Mouse (Mus musculus) lung, embryonic 14.5 days (tissue): Measurements from ENCODE around the gene Lrrfip1. TPM values are rescaled to one million over a fixed set of nuclear protein-coding genes. Genes with fewer than 3 reads are reported as not detected.

Experiments
- ATAC-seq: fragments of 200-750 bp; cut with Nextera tagmentation; 2 replicates; pipeline ENCODE4 v1.8.0; 2017; ENCODE audit warnings: mild to moderate bottlenecking, moderate TSS enrichment, moderate library complexity; ENCODE audit not compliant: insufficient read depth
- DNase-seq: peaks from one replicate; pipeline ENCODE4 v3.0.0-alpha.2; 2015
- H3K27ac ChIP-seq: fragments of 300-500 bp; sonication (generic); 2 replicates; pipeline ENCODE4 v1.5.1; 2014; ENCODE audit warnings: low read depth, mild to moderate bottlenecking, moderate library complexity
- H3K27me3 ChIP-seq: fragments of 300-500 bp; sonication (generic); 2 replicates; pipeline ENCODE4 v1.6.1; 2014; ENCODE audit warnings: low read length, control low read depth; ENCODE audit not compliant: insufficient read depth
- H3K36me3 ChIP-seq: fragments of 300-500 bp; sonication (generic); 2 replicates; pipeline ENCODE4 v1.6.1; 2014; ENCODE audit warnings: control low read depth; ENCODE audit not compliant: insufficient read depth
- H3K4me1 ChIP-seq: fragments of 300-500 bp; sonication (generic); 2 replicates; pipeline ENCODE4 v1.6.1; 2014; ENCODE audit warnings: antibody characterized with exemption, control low read depth; ENCODE audit not compliant: insufficient read depth
- H3K4me2 ChIP-seq: fragments of 300-500 bp; sonication (generic); 2 replicates; pipeline ENCODE4 v1.6.1; 2014; ENCODE audit warnings: mild to moderate bottlenecking
- H3K4me3 ChIP-seq: fragments of 300-500 bp; sonication (generic); 2 replicates; pipeline ENCODE4 v1.5.1; 2014; ENCODE audit warnings: low read depth, low read length
- H3K9ac ChIP-seq: fragments of 300-500 bp; sonication (generic); 2 replicates; pipeline ENCODE4 v1.6.1; 2014
- H3K9me3 ChIP-seq: fragments of 300-500 bp; sonication (generic); 2 replicates; pipeline ENCODE4 v1.6.1; 2016; ENCODE audit warnings: low read depth, low read length, control low read depth
- CTCF ChIP-seq: IDR thresholded peaks from 2 replicates; pipeline ENCODE4 v1.5.1; 2016; ENCODE audit warnings: antibody characterized with exemption, low read depth
- WGBS: fragments of 180-500 bp; shearing (Covaris S2); extraction: QIAGEN DNeasy Blood & Tissue Kit; methylation state at CpG from one replicate; pipeline ENCODE4 v1.1.7; 2014; 5-methylcytosine and 5-hydroxymethylcytosine counted together
- polyA plus RNA-seq: library from polyadenylated mRNA; unstranded; fragments of >200 nt; fragmentation: Nextera tagmentation; extraction: Ambion mirVana; gene quantifications from 2 replicates; pipeline ENCODE4 v1.2.1, GENCODE M21; 2014

Lrrfip1 gene
- polyA plus RNA-seq, 1 experiment from 2014 or later, result 47.1 TPM

- H3K9ac ChIP-seq, result no peak overlapping the region
- DNase-seq (peak; percentile 58), ATAC-seq (peak; percentile 65; the same call in 1 of the 2 replicates)
- no peaks in the 10 kb centered on the region for H3K27me3 ChIP-seq
- no peaks in the 10 kb centered on the region for H3K36me3 ChIP-seq
- 56% methylated on average over 9 of the region's 9 CpGs for WGBS
- H3K4me2 ChIP-seq, result no peak overlapping the region
- peak overlapping the region; percentile 21; the same call in 1 of the 2 replicates for H3K27ac ChIP-seq
- peaks cover 4% of the 10 kb centered on the region; the same call in 1 of the 2 replicates for H3K9me3 ChIP-seq
- TF ChIP-seq CTCF, result no peak
- H3K4me3 ChIP-seq, result no peak overlapping the region
- H3K4me1 ChIP-seq, result no peaks in the 10 kb centered on the region
Measured at GRCm38 (mm10) chr1:91023960-91024359, 25.4 kb downstream of the Lrrfip1 start.

- Histone ChIP-seq H3K4me1 (no peaks in the 10 kb centered on the region), H3K4me3 (no peak overlapping the region), H3K27ac (peak overlapping the region; percentile 21; the same call in 1 of the 2 replicates), H3K4me2 (no peak overlapping the region), H3K27me3 (no peaks in the 10 kb centered on the region), H3K36me3 (no peaks in the 10 kb centered on the region), H3K9ac (no peak overlapping the region), H3K9me3 (peaks cover 4% of the 10 kb centered on the region; the same call in 1 of the 2 replicates)
- WGBS, result 63% methylated on average over 3 of the region's 3 CpGs
- ATAC-seq (no peak), DNase-seq (no peak)
- TF ChIP-seq CTCF, result no peak
Measured at GRCm38 (mm10) chr1:91024464-91024863, 25.9 kb downstream of the Lrrfip1 start.

- no peak for TF ChIP-seq CTCF
- no peak overlapping the region for H3K4me2 ChIP-seq
- H3K9ac ChIP-seq, result no peak overlapping the region
- H3K36me3 ChIP-seq, result no peaks in the 10 kb centered on the region
- no peak overlapping the region for H3K4me3 ChIP-seq
- H3K27ac ChIP-seq, result no peak overlapping the region
- 78% methylated on average over 2 of the region's 2 CpGs for WGBS
- H3K27me3 ChIP-seq, result no peaks in the 10 kb centered on the region
- ATAC-seq, result no peak
- DNase-seq, result no peak
- peaks cover 4% of the 10 kb centered on the region; the same call in 1 of the 2 replicates for H3K9me3 ChIP-seq
- no peaks in the 10 kb centered on the region for H3K4me1 ChIP-seq
Measured at GRCm38 (mm10) chr1:91026945-91027344, 28.4 kb downstream of the Lrrfip1 start.

- no peak for TF ChIP-seq CTCF
- Histone ChIP-seq H3K4me3 (no peak overlapping the region), H3K9me3 (peaks cover 4% of the 10 kb centered on the region; the same call in 1 of the 2 replicates), H3K4me2 (no peak overlapping the region), H3K36me3 (no peaks in the 10 kb centered on the region), H3K4me1 (no peaks in the 10 kb centered on the region), H3K27me3 (no peaks in the 10 kb centered on the region), H3K27ac (no peak overlapping the region), H3K9ac (no peak overlapping the region)
- DNase-seq, result no peak
- WGBS, result 83% methylated on average over 1 of the region's 1 CpGs
- no peak for ATAC-seq
Measured at GRCm38 (mm10) chr1:91030383-91030782, 31.8 kb downstream of the Lrrfip1 start.

GRCm38 (mm10) chr1:91031547-91031946, 33.0 kb downstream of the Lrrfip1 start:
- H3K9me3 ChIP-seq, result peaks cover 4% of the 10 kb centered on the region; the same call in 1 of the 2 replicates
- peak; percentile 47 for DNase-seq

GRCm38 (mm10) chr1:91032393-91032971, 33.9 kb downstream of the Lrrfip1 start:
- WGBS, result 21% methylated on average over 11 of the region's 11 CpGs
- no peak for TF ChIP-seq CTCF
- ATAC-seq, result peak; percentile 24; the same call in 1 of the 2 replicates
- Histone ChIP-seq H3K36me3 (no peaks in the 10 kb centered on the region), H3K9ac (no peak overlapping the region), H3K4me3 (no peak overlapping the region), H3K4me1 (no peaks in the 10 kb centered on the region), H3K27ac (no peak overlapping the region; the same call in 1 of the 2 replicates), H3K4me2 (no peak overlapping the region), H3K9me3 (no peaks in the 10 kb centered on the region), H3K27me3 (no peaks in the 10 kb centered on the region)
- no peak for DNase-seq

More at GRCm38 (mm10) chr1:91031547-91031946, 33.0 kb downstream of the Lrrfip1 start:
- no peak for TF ChIP-seq CTCF
- 62% methylated on average over 4 of the region's 4 CpGs for WGBS
- H3K36me3 ChIP-seq, result no peaks in the 10 kb centered on the region
- no peak overlapping the region for H3K27ac ChIP-seq
- H3K4me3 ChIP-seq, result no peak overlapping the region
- H3K27me3 ChIP-seq, result no peaks in the 10 kb centered on the region
- ATAC-seq, result no peak
- H3K9ac ChIP-seq, result no peak overlapping the region
- H3K4me2 ChIP-seq, result no peak overlapping the region
- H3K4me1 ChIP-seq, result no peaks in the 10 kb centered on the region

- WGBS, result 76% methylated on average over 3 of the region's 3 CpGs
- H3K4me3 ChIP-seq, result no peak overlapping the region
- no peak for ATAC-seq
- no peaks in the 10 kb centered on the region for H3K4me1 ChIP-seq
- no peak for DNase-seq
- no peak overlapping the region for H3K4me2 ChIP-seq
- H3K9ac ChIP-seq, result no peak overlapping the region
- H3K9me3 ChIP-seq, result no peaks in the 10 kb centered on the region
- H3K27ac ChIP-seq, result no peak overlapping the region
- no peak for TF ChIP-seq CTCF
- H3K27me3 ChIP-seq, result no peaks in the 10 kb centered on the region
- H3K36me3 ChIP-seq, result no peaks in the 10 kb centered on the region
Measured at GRCm38 (mm10) chr1:91034547-91034946, 36.0 kb downstream of the Lrrfip1 start.
